Mouse (Mus musculus) neural tube, embryonic 11.5 days (tissue): ENCODE measurements around the gene Ipo11. TPM values are rescaled to one million over a fixed set of nuclear protein-coding genes. Genes with fewer than 3 reads are reported as not detected.
"Not testable (repeated sequence)": the region's sequence is repeated elsewhere in the genome, so short reads cannot be mapped to it uniquely, and the experiment has no call there.

Source experiments
- ATAC-seq: fragments of 200-750 bp; cut with Nextera tagmentation; 2 replicates; pipeline ENCODE4 v1.8.0; 2017; ENCODE audit warnings: moderate number of reproducible peaks, mild to moderate bottlenecking, moderate TSS enrichment, moderate library complexity; ENCODE audit not compliant: insufficient read depth, low FRiP score, low TSS enrichment
- DNase-seq: peaks from one replicate; pipeline ENCODE4 v3.0.0-alpha.2; 2015; ENCODE audit warnings: low spot score
- H3K27ac ChIP-seq: fragments of 300-500 bp; sonication (generic); 2 replicates; pipeline ENCODE4 v1.5.1; 2014; ENCODE audit warnings: low read depth, mild to moderate bottlenecking, low read length
- H3K27me3 ChIP-seq: fragments of 300-500 bp; sonication (generic); 2 replicates; pipeline ENCODE4 v1.6.1; 2014; ENCODE audit warnings: mild to moderate bottlenecking, low read length, mixed read lengths; ENCODE audit not compliant: control insufficient read depth, insufficient read depth
- H3K36me3 ChIP-seq: fragments of 300-500 bp; sonication (generic); 2 replicates; pipeline ENCODE4 v1.6.1; 2014; ENCODE audit warnings: mild to moderate bottlenecking, low read length, moderate library complexity, mixed read lengths; ENCODE audit not compliant: control insufficient read depth, insufficient read depth
- H3K4me1 ChIP-seq: fragments of 300-500 bp; sonication (generic); 2 replicates; pipeline ENCODE4 v1.6.1; 2014; ENCODE audit warnings: low read length, mixed read lengths; ENCODE audit not compliant: control insufficient read depth, insufficient read depth
- H3K4me2 ChIP-seq: fragments of 300-500 bp; sonication (generic); 2 replicates; pipeline ENCODE4 v1.6.1; 2014; ENCODE audit warnings: low read depth, mild to moderate bottlenecking, moderate library complexity
- H3K4me3 ChIP-seq: fragments of 300-500 bp; sonication (generic); 2 replicates; pipeline ENCODE4 v1.5.1; 2014; ENCODE audit warnings: low read depth, low read length
- H3K9ac ChIP-seq: fragments of 300-500 bp; sonication (generic); 2 replicates; pipeline ENCODE4 v1.6.1; 2014; ENCODE audit warnings: mild to moderate bottlenecking, low read length
- H3K9me3 ChIP-seq: fragments of 300-500 bp; sonication (generic); 2 replicates; pipeline ENCODE4 v1.6.1; 2016; ENCODE audit warnings: low read length; ENCODE audit not compliant: control insufficient read depth
- WGBS: fragments of 180-500 bp; shearing (Covaris S2); extraction: QIAGEN DNeasy Blood & Tissue Kit; methylation state at CpG from one replicate; pipeline ENCODE4 v1.1.7; 2014; 5-methylcytosine and 5-hydroxymethylcytosine counted together
- polyA plus RNA-seq: library from polyadenylated mRNA; unstranded; fragments of >200 nt; fragmentation: Nextera tagmentation; extraction: Ambion mirVana; gene quantifications from 2 replicates; pipeline ENCODE4 v1.2.1, GENCODE M21; 2014

The Ipo11 gene
- polyA plus RNA-seq, 1 experiment from 2014 or later, result 74.4 TPM

GRCm38 (mm10) chr13:106918322-106919050 lies 18.3 kb downstream of the Ipo11 start:
- Histone ChIP-seq H3K9me3 (no peaks in the 10 kb centered on the region), H3K4me1 (no peaks in the 10 kb centered on the region), H3K4me3 (no peak overlapping the region), H3K27ac (no peak overlapping the region), H3K27me3 (no peaks in the 10 kb centered on the region), H3K9ac (no peak overlapping the region), H3K36me3 (no peaks in the 10 kb centered on the region; the same call in 1 of the 2 replicates), H3K4me2 (no peak overlapping the region)
- ATAC-seq (no peak), DNase-seq (peak; percentile 39)
- 90% methylated on average over 7 of the region's 7 CpGs for WGBS

- no peak overlapping the region for H3K4me2 ChIP-seq
- no peak for DNase-seq
- ATAC-seq, result no peak
- H3K9me3 ChIP-seq, result no peaks in the 10 kb centered on the region
- H3K36me3 ChIP-seq, result no peaks in the 10 kb centered on the region
- no peaks in the 10 kb centered on the region for H3K4me1 ChIP-seq
- no peak overlapping the region for H3K4me3 ChIP-seq
- WGBS, result 49% methylated on average over 3 of the region's 3 CpGs
- H3K27me3 ChIP-seq, result no peaks in the 10 kb centered on the region
- no peak overlapping the region for H3K9ac ChIP-seq
- H3K27ac ChIP-seq, result no peak overlapping the region
These were observed 23.5 kb downstream of the Ipo11 start for GRCm38 (mm10) chr13:106913125-106913736.

- Histone ChIP-seq H3K36me3 (0 out of 2 replicates have a peak, but pooled peaks cover 3% of the 10 kb centered on the region), H3K27ac (no peak overlapping the region), H3K4me3 (no peak overlapping the region), H3K27me3 (no peaks in the 10 kb centered on the region), H3K9me3 (no peaks in the 10 kb centered on the region), H3K9ac (no peak overlapping the region), H3K4me1 (no peaks in the 10 kb centered on the region), H3K4me2 (no peak overlapping the region)
- ATAC-seq, result no peak
- no peak for DNase-seq
- 96% methylated on average over 10 of the region's 10 CpGs for WGBS
These were observed 26.7 kb downstream of the Ipo11 start for GRCm38 (mm10) chr13:106910096-106910495.

- no peak overlapping the region for H3K4me3 ChIP-seq
- no peak overlapping the region for H3K27ac ChIP-seq
- DNase-seq (no peak), ATAC-seq (no peak)
- WGBS, result 95% methylated on average over 4 of the region's 4 CpGs
- H3K9ac ChIP-seq, result no peak overlapping the region
- no peaks in the 10 kb centered on the region for H3K27me3 ChIP-seq
- no peaks in the 10 kb centered on the region for H3K4me1 ChIP-seq
- 0 out of 2 replicates have a peak, but pooled peaks cover 3% of the 10 kb centered on the region for H3K36me3 ChIP-seq
- H3K9me3 ChIP-seq, result no peaks in the 10 kb centered on the region
- no peak overlapping the region for H3K4me2 ChIP-seq
These were observed 29.5 kb downstream of the Ipo11 start for GRCm38 (mm10) chr13:106907273-106907672.

- H3K27me3 ChIP-seq, H3K36me3 ChIP-seq, H3K27ac ChIP-seq, H3K4me3 ChIP-seq, H3K4me2 ChIP-seq, DNase-seq, H3K4me1 ChIP-seq, ATAC-seq, H3K9me3 ChIP-seq, H3K9ac ChIP-seq: not testable (repeated sequence)
- WGBS, result 87% methylated on average over 6 of the region's 6 CpGs
These were observed 31.6 kb downstream of the Ipo11 start for GRCm38 (mm10) chr13:106905154-106905553.

- H3K36me3 ChIP-seq, result peaks cover 5% of the 10 kb centered on the region; the same call in 1 of the 2 replicates
- DNase-seq, result no peak
- no peaks in the 10 kb centered on the region for H3K4me1 ChIP-seq
- H3K27ac ChIP-seq, result no peak overlapping the region
- 86% methylated on average over 3 of the region's 3 CpGs for WGBS
- no peaks in the 10 kb centered on the region for H3K9me3 ChIP-seq
- H3K27me3 ChIP-seq, result no peaks in the 10 kb centered on the region
- no peak overlapping the region for H3K4me2 ChIP-seq
- H3K9ac ChIP-seq, result no peak overlapping the region
- no peak overlapping the region for H3K4me3 ChIP-seq
- ATAC-seq, result no peak
These were observed 32.1 kb downstream of the Ipo11 start for GRCm38 (mm10) chr13:106904637-106905036.

GRCm38 (mm10) chr13:106894284-106894683 lies 42.5 kb downstream of the Ipo11 start:
- no peaks in the 10 kb centered on the region for H3K9me3 ChIP-seq
- H3K4me1 ChIP-seq, result no peaks in the 10 kb centered on the region
- H3K27me3 ChIP-seq, result no peaks in the 10 kb centered on the region
- no peak overlapping the region for H3K9ac ChIP-seq
- no peak overlapping the region for H3K27ac ChIP-seq
- ATAC-seq (no peak), DNase-seq (no peak)
- no peak overlapping the region for H3K4me3 ChIP-seq
- WGBS, result 97% methylated on average over 2 of the region's 2 CpGs
- no peaks in the 10 kb centered on the region for H3K36me3 ChIP-seq
- H3K4me2 ChIP-seq, result no peak overlapping the region

GRCm38 (mm10) chr13:106893701-106894100 lies 43.1 kb downstream of the Ipo11 start:
- Histone ChIP-seq H3K27ac (no peak overlapping the region), H3K4me3 (no peak overlapping the region), H3K27me3 (no peaks in the 10 kb centered on the region), H3K36me3 (no peaks in the 10 kb centered on the region), H3K9me3 (no peaks in the 10 kb centered on the region), H3K4me1 (no peaks in the 10 kb centered on the region), H3K9ac (no peak overlapping the region), H3K4me2 (no peak overlapping the region)
- ATAC-seq (no peak), DNase-seq (no peak)
- 89% methylated on average over 5 of the region's 5 CpGs for WGBS

GRCm38 (mm10) chr13:106893196-106893595 lies 43.6 kb downstream of the Ipo11 start:
- Histone ChIP-seq H3K9ac (no peak overlapping the region), H3K9me3 (no peaks in the 10 kb centered on the region), H3K4me2 (no peak overlapping the region), H3K4me3 (no peak overlapping the region), H3K27ac (no peak overlapping the region), H3K36me3 (no peaks in the 10 kb centered on the region), H3K27me3 (no peaks in the 10 kb centered on the region), H3K4me1 (no peaks in the 10 kb centered on the region)
- ATAC-seq, result no peak
- WGBS, result 95% methylated on average over 9 of the region's 9 CpGs
- no peak for DNase-seq
